Mouse (Mus musculus) liver, embryonic 13.5 days (tissue): ENCODE measurements around the gene Trarg1. TPM values are rescaled to one million over a fixed set of nuclear protein-coding genes. Genes with fewer than 3 reads are reported as not detected.
"Not testable (repeated sequence)": the region's sequence is repeated elsewhere in the genome, so short reads cannot be mapped to it uniquely, and the experiment has no call there.

Experiments
- ATAC-seq: fragments of 200-750 bp; cut with Nextera tagmentation; 2 replicates; pipeline ENCODE4 v1.8.0; 2017; ENCODE audit warnings: low read depth, mild to moderate bottlenecking, moderate number of reproducible peaks, moderate library complexity
- DNase-seq: peaks from one replicate; pipeline ENCODE4 v3.0.0; 2022
- H3K27ac ChIP-seq: fragments of 300-500 bp; sonication (generic); 2 replicates; pipeline ENCODE4 v1.5.1; 2015; ENCODE audit warnings: moderate library complexity, mild to moderate bottlenecking, inconsistent platforms
- H3K27me3 ChIP-seq: fragments of 300-500 bp; sonication (generic); 2 replicates; pipeline ENCODE4 v1.6.1; 2015; ENCODE audit warnings: mild to moderate bottlenecking, inconsistent platforms
- H3K36me3 ChIP-seq: fragments of 300-500 bp; sonication (generic); 2 replicates; pipeline ENCODE4 v1.6.1; 2015; ENCODE audit warnings: mild to moderate bottlenecking, inconsistent platforms
- H3K4me1 ChIP-seq: fragments of 300-500 bp; sonication (generic); replicated peaks from 2 replicates; pipeline ENCODE4 v1.6.1; 2015; ENCODE audit warnings: inconsistent platforms
- H3K4me2 ChIP-seq: fragments of 300-500 bp; sonication (generic); 2 replicates; pipeline ENCODE4 v1.6.1; 2015; ENCODE audit warnings: inconsistent platforms, mild to moderate bottlenecking, moderate library complexity
- H3K4me3 ChIP-seq: fragments of 300-500 bp; sonication (generic); replicated peaks from 2 replicates; pipeline ENCODE4 v1.5.1; 2015; ENCODE audit warnings: mild to moderate bottlenecking, inconsistent platforms
- H3K9ac ChIP-seq: fragments of 300-500 bp; sonication (generic); 2 replicates; pipeline ENCODE4 v1.6.1; 2015; ENCODE audit warnings: mild to moderate bottlenecking, inconsistent platforms
- H3K9me3 ChIP-seq: fragments of 300-500 bp; sonication (generic); replicated peaks from 2 replicates; pipeline ENCODE4 v1.6.1; 2016; ENCODE audit warnings: inconsistent platforms
- WGBS: fragments of 180-500 bp; shearing (Covaris S2); methylation state at CpG from one replicate; pipeline ENCODE4 v1.1.7; 2015; ENCODE audit not compliant: insufficient replicate concordance; 5-methylcytosine and 5-hydroxymethylcytosine counted together
- polyA plus RNA-seq: library from polyadenylated mRNA; unstranded; fragments of >200 nt; fragmentation: Nextera tagmentation; extraction: Ambion mirVana; gene quantifications from 2 replicates; pipeline ENCODE4 v1.2.1, GENCODE M21; 2015

Trarg1 gene
- not detected in 2 replicates for polyA plus RNA-seq

DNA sequence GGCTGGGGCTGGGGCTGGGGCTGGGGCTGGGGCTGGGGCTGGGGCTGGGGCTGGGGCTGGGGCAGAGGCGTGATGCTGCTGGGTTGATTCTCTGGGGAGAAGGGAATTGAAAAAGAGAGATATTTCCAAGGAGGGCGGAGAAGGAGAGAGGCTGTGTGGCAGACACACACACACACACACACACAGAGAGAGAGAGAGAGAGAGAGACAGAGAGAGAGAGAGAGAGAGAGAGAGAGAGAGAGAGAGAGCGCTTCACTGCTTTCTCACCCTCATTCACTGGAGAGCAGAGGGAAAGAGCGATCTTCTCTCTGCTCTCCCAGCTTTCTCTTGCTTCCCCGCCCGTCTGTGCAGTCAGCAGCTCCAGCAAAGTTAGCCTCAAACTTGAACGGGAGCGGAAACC is at the start of gene Trarg1:
Gene Trarg1, plus strand, starts transcription at position 301 of the 400 bp plus-strand sequence.
- WGBS = 31% methylated on average over 8 of the region's 8 CpGs
- H3K4me2 ChIP-seq, DNase-seq, ATAC-seq, H3K9me3 ChIP-seq, H3K4me3 ChIP-seq, H3K27ac ChIP-seq, H3K4me1 ChIP-seq, H3K9ac ChIP-seq, H3K36me3 ChIP-seq: not testable (repeated sequence)
- peaks cover 24% of the 10 kb centered on the region for H3K27me3 ChIP-seq

DNA sequence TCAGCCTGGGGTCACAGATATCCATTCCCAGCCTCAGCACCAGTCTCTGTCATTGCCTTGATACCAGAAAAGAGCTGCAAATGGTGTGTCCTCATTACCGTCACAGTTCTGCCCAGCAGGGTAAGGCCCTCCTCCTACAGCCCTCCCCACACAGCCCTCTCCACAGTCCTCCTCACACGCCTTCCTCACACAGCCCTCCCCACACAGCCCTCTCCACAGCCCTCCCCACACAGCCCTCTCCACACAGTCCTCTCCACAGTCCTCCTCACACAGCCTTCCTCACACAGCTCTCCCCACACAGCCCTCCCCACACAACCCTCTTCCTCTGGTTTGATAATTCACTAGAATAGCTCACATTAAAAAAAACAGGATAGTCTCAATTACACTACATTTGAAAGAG is 49.6 kb upstream of the Trarg1 start:
- ATAC-seq = no peak
- DNase-seq = no peak
- H3K27me3 ChIP-seq = peaks cover 4% of the 10 kb centered on the region
- H3K9ac ChIP-seq = no peak overlapping the region
- H3K9me3 ChIP-seq = no peaks in the 10 kb centered on the region
- H3K36me3 ChIP-seq = no peaks in the 10 kb centered on the region
- no peak overlapping the region for H3K4me2 ChIP-seq
- 31% methylated on average over 2 of the region's 2 CpGs for whole genome bisulfite sequencing
- H3K4me1 ChIP-seq = no peaks in the 10 kb centered on the region; the same call in 1 of the 2 replicates
- H3K27ac ChIP-seq = no peak overlapping the region
- H3K4me3 ChIP-seq = no peak overlapping the region

DNA sequence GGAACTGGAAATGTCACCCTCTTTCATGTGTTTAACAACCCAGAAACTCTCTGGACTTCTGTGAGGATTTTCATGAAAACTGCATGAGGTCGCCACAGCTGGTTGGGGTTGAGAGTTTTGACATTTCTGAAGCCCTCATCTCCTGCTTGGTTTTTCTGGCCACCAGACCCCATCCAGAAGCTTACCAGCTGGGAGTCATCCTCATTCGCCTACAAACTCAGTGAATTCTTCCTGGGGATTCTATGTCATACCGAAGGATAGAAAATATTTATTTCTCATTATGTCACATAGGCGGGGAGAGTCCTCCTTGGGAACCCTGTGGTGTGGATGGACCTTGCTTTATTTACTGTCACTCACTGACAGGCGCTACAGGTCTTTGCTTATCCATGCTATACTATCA is 49.1 kb upstream of the Trarg1 start:
- H3K27ac ChIP-seq = no peak overlapping the region
- peaks cover 4% of the 10 kb centered on the region; the same call in 1 of the 2 replicates for H3K27me3 ChIP-seq
- 60% methylated on average over 5 of the region's 5 CpGs for WGBS
- H3K4me2 ChIP-seq = no peak overlapping the region
- H3K4me1 ChIP-seq = no peaks in the 10 kb centered on the region; the same call in 1 of the 2 replicates
- no peaks in the 10 kb centered on the region for H3K9me3 ChIP-seq
- H3K36me3 ChIP-seq = no peaks in the 10 kb centered on the region
- no peak overlapping the region for H3K9ac ChIP-seq
- ATAC-seq (no peak), DNase-seq (no peak)
- H3K4me3 ChIP-seq = no peak overlapping the region

DNA sequence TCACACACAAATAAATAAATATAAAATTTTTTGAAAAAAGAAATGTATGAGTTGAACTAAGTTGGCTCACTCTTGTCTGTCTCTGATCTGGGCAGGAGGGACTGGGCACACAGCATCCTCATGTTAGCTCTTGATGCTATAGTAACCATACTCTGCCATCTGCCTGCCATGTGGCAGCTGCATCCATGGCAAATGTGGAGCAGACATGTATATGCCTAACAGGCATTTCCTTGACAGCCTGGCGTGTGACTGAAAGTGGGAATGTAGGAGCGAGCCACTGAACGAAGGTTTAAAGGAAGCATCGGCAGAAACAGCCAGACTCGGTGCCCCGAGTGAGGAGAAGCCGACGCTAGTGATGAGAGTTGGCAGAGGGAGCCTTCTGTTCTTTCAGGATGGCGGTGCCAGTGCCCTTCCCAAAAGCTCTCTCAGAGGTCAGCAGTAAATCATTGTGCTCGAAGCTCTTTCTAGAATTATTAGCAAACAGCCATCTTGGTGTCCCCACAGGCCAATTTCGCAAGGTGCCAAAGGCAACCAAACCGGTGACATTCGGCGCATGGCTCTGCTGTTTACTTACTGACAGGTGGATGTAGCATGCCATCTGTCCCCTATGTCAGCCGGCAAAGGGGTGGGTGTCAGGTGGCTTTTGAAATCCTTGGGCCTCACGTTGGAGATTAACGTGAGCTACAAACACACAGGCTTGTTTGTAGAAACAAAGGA is 40.2 kb upstream of the Trarg1 start:
- Histone ChIP-seq H3K4me3 (no peak overlapping the region), H3K9ac (no peak overlapping the region), H3K4me1 (no peaks in the 10 kb centered on the region), H3K4me2 (no peak overlapping the region), H3K27ac (no peak overlapping the region), H3K36me3 (no peaks in the 10 kb centered on the region), H3K9me3 (no peaks in the 10 kb centered on the region), H3K27me3 (peaks cover 2% of the 10 kb centered on the region)
- DNase-seq (no peak), ATAC-seq (no peak)
- WGBS = 71% methylated on average over 17 of the region's 17 CpGs

DNA sequence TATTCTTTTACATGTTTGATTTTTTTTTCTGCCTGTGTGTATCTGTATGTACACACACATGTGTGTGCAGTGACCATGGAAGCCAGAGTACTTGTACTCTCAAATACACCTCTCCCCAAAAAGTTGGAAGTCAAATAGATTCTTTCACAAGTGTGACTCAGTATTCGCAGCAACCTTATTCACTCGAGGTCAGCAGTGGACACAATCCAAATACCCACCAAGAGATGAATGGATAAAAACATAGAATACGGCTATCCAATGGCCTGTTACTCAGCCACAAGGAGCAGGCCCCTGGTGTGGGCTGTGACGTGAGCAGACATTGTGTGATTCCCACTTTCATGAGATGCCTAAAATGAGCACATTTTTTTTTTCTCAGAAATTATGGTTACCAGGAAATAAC is 39.4 kb upstream of the Trarg1 start:
- ATAC-seq (no peak), DNase-seq (no peak)

DNA sequence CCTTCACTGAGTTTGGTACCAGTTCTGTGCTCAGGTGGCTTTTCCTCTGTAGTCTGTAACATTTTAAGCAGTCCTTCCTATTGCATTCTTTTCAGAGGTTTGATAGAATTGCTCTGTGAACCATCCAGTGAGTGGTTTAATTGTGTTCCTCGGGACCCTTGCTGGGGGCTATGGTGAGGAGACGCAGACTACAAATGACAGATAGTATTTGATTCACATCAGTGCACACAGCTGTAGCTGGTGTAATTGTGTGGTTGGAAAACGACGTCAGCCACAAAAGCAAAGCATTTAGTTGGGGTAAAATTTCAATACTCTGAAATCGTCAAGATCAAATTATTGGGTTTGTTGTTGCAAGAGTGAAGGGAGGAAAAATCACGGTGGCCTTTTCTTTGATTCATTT is 35.4 kb upstream of the Trarg1 start:
- no peak overlapping the region for H3K4me3 ChIP-seq
- WGBS = 63% methylated on average over 6 of the region's 6 CpGs
- H3K4me2 ChIP-seq = no peak overlapping the region
- no peak for DNase-seq
- no peak overlapping the region for H3K27ac ChIP-seq
- peaks cover 29% of the 10 kb centered on the region for H3K27me3 ChIP-seq
- no peak for ATAC-seq
- H3K36me3 ChIP-seq = no peaks in the 10 kb centered on the region
- H3K9me3 ChIP-seq = no peaks in the 10 kb centered on the region
- 0 out of 2 replicates have a peak, but pooled peaks cover 5% of the 10 kb centered on the region for H3K4me1 ChIP-seq
- no peak overlapping the region for H3K9ac ChIP-seq

More for the DNA sequence above, 39.4 kb upstream of the Trarg1 start:
- H3K4me2 ChIP-seq = no peak overlapping the region
- no peak overlapping the region for H3K27ac ChIP-seq
- WGBS = 61% methylated on average over 4 of the region's 4 CpGs
- H3K4me1 ChIP-seq = no peaks in the 10 kb centered on the region
- no peaks in the 10 kb centered on the region for H3K36me3 ChIP-seq
- no peak overlapping the region for H3K4me3 ChIP-seq
- H3K9me3 ChIP-seq = no peaks in the 10 kb centered on the region
- H3K9ac ChIP-seq = no peak overlapping the region
- H3K27me3 ChIP-seq = peaks cover 10% of the 10 kb centered on the region

DNA sequence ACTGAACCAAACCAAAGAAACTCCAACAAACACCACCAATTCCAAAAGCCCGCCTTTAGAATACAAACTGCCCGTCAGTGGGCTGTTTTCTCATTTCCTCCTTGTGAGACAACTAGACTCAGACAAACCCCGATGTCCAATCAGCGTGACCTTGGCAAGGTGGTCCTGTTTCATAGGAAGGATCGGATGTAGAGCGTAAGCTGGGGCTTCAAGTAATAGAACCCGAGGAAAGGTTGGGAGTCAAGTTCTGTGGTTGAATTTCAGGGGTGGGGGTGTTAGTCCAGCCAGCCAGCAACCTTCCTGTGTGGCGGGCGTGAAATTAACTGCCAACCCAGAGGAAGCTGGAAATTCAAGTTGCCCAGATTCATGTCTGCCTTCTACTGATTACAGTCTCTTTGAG is 34.6 kb upstream of the Trarg1 start:
- no peak overlapping the region for H3K27ac ChIP-seq
- H3K4me2 ChIP-seq = no peak overlapping the region
- H3K27me3 ChIP-seq = peaks cover 29% of the 10 kb centered on the region
- H3K36me3 ChIP-seq = no peaks in the 10 kb centered on the region
- DNase-seq (no peak), ATAC-seq (no peak)
- H3K4me3 ChIP-seq = no peak overlapping the region
- 0 out of 2 replicates have a peak, but pooled peaks cover 5% of the 10 kb centered on the region for H3K4me1 ChIP-seq
- H3K9me3 ChIP-seq = no peaks in the 10 kb centered on the region
- no peak overlapping the region for H3K9ac ChIP-seq
- 35% methylated on average over 9 of the region's 9 CpGs for WGBS

DNA sequence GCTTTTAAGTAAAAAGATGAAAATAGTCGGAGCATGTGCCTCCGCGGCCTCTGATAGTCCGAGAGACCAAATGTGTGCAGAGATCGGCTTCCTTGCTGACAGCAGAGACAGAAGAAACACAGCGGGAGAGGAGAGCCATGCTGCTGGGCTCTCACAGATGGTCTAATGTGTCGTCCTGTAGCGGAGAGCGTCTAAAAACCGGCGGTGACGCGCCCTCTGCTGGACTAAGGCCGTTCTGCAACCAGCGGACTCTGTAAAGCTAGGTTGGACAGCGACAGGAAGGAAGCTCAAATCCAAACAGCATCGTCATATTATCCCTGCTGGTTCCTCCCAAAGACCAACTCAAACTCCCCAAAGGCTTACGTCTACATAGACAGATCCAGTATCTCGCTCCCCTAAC is 33.7 kb upstream of the Trarg1 start:
- Histone ChIP-seq H3K4me3 (peak overlapping the region; percentile 22; the same call in 1 of the 2 replicates), H3K27ac (no peak overlapping the region), H3K36me3 (no peaks in the 10 kb centered on the region), H3K9ac (no peak overlapping the region; the same call in 1 of the 2 replicates), H3K4me2 (peak overlapping the region; percentile 38; the same call in 1 of the 2 replicates), H3K4me1 (0 out of 2 replicates have a peak, but pooled peaks cover 5% of the 10 kb centered on the region), H3K9me3 (no peaks in the 10 kb centered on the region), H3K27me3 (peaks cover 29% of the 10 kb centered on the region)
- WGBS = under 1% methylated on average over 19 of the region's 19 CpGs
- ATAC-seq = no peak
- peak; percentile 46 for DNase-seq

DNA sequence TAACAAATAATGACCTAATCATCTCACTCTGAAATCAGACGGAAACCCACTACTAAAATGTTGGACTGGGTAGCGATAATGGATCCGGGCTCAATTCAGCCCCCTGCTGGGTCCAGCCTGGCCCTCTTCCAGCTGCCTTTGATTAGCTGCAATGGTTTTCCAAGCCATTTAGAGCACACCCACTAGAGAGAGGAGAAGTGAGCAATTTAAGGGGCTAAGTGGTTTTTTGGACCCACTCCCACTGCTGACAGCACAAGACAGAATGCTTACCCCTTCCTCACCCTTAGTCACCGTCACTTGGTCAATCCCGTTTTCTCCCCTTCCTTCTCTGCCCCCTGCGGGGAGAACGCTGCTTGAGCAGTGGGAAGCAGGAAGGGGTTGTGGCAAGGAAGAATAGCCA is 32.5 kb upstream of the Trarg1 start:
- H3K27ac ChIP-seq = no peak overlapping the region
- peaks cover 29% of the 10 kb centered on the region for H3K27me3 ChIP-seq
- DNase-seq (no peak), ATAC-seq (no peak)
- H3K4me1 ChIP-seq = 0 out of 2 replicates have a peak, but pooled peaks cover 5% of the 10 kb centered on the region
- H3K9ac ChIP-seq = no peak overlapping the region
- no peak overlapping the region for H3K4me2 ChIP-seq
- WGBS = 12% methylated on average over 7 of the region's 7 CpGs
- H3K4me3 ChIP-seq = no peak overlapping the region
- no peaks in the 10 kb centered on the region for H3K9me3 ChIP-seq
- no peaks in the 10 kb centered on the region for H3K36me3 ChIP-seq

DNA sequence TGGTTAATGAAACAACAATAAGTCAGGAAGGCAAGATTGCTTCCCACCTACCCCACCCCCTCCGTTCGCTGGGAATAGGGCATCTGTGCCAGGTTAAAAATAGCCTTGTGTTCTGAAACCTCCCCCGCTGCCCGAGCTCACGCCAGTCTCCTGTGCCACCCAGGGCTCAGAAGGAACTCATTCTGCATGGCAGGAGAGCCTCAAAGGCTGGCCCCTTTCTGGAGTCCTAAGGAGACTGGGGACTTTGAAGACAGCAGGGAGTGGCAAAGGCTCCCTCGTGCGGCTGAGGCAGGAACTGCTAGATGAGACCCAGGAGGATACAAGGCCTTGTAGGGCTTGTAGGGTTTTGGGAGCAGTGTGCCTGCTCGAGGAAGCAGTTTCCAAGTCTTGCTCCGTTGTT is 32.1 kb upstream of the Trarg1 start:
- peak; percentile 47 for DNase-seq
- H3K4me2 ChIP-seq = no peak overlapping the region
- 0 out of 2 replicates have a peak, but pooled peaks cover 5% of the 10 kb centered on the region for H3K4me1 ChIP-seq
- 3% methylated on average over 9 of the region's 9 CpGs for WGBS
- H3K36me3 ChIP-seq = no peaks in the 10 kb centered on the region
- H3K9me3 ChIP-seq = no peaks in the 10 kb centered on the region
- no peak overlapping the region for H3K4me3 ChIP-seq
- H3K27ac ChIP-seq = no peak overlapping the region
- H3K9ac ChIP-seq = no peak overlapping the region
- H3K27me3 ChIP-seq = peaks cover 29% of the 10 kb centered on the region
- no peak for ATAC-seq

DNA sequence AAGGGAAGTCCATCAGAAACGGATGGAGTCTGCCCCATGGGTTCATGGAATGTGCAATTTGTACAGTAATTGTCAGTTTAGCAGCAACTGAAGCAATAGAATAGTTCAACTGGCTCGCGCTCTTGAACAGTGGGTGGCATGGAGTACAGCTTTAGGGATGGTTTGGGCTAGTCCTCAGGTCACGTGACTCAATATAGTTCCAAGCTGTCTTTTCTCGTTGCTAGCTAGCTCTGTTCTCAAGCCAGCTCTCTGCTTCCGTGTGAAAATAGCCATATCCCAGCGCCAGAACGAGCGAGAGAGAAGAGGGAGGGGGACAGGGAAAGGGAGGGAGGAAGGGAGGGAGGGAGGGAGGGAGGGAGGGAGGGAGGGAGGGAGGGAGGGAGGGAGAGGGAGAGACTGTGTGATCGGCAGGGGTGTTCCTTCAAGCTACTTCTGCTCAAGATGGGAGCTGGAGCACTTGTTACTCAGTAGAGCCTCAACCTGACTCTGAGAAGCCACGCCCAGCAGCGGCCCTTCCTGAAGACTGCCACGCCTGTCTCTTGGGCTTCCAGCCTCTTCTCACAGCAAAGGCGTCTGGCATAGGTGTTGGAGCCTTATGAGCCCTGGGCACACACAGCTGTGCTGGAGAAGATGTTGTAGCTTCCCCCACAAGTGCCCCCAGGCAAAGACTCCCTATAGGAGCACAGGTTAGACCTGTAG is 28.6 kb upstream of the Trarg1 start:
- Histone ChIP-seq H3K27me3 (peaks cover 11% of the 10 kb centered on the region), H3K27ac (no peak overlapping the region), H3K4me2 (no peak overlapping the region)

More for the DNA sequence above, 28.6 kb upstream of the Trarg1 start:
- Histone ChIP-seq H3K36me3 (no peaks in the 10 kb centered on the region), H3K4me1 (0 out of 2 replicates have a peak, but pooled peaks cover 5% of the 10 kb centered on the region), H3K4me3 (no peak overlapping the region), H3K9me3 (no peaks in the 10 kb centered on the region), H3K9ac (no peak overlapping the region)
- DNase-seq (no peak), ATAC-seq (no peak)
- 45% methylated on average over 11 of the region's 14 CpGs for WGBS
